Mouse (Mus musculus) 3134 (cell line): ENCODE measurements around the gene Hist1h1b.

Source experiments
- DNase-seq: peaks from one replicate; pipeline ENCODE4 v3.0.0-alpha.2; 2011; ENCODE audit warnings: low spot score; ENCODE audit not compliant: insufficient read length; ENCODE audit errors: extremely low read depth

The Hist1h1b gene

GRCm38 (mm10) chr13:21782361-21783254 is 2.2 kb upstream of the Hist1h1b start:
- peak; percentile 85 for DNase-seq

- peak; percentile 29 for DNase-seq
Observed at GRCm38 (mm10) chr13:21781639-21782038, 1.2 kb upstream of the Hist1h1b start.

GRCm38 (mm10) chr13:21781021-21781555 is 663 bp upstream of the Hist1h1b start:
- peak; percentile 28 for DNase-seq

- peak; percentile 66 for DNase-seq
Observed at GRCm38 (mm10) chr13:21778814-21779766, 1.3 kb downstream of the Hist1h1b start.

- no peak for DNase-seq
Observed at GRCm38 (mm10) chr13:21755707-21756106, 24.7 kb downstream of the Hist1h1b start.

GRCm38 (mm10) chr13:21754294-21755001 is 26.0 kb downstream of the Hist1h1b start:
- peak; percentile 72 for DNase-seq

GRCm38 (mm10) chr13:21753524-21754285 is 26.7 kb downstream of the Hist1h1b start, which contains the start of the genes Hist1h2ak and Hist1h2bn:
Gene Hist1h2ak (minus strand): TSS chr13:21753827.
Gene Hist1h2bn (plus strand): TSS chr13:21754123.
- peak; percentile 95 for DNase-seq

GRCm38 (mm10) chr13:21753051-21753523 is 27.3 kb downstream of the Hist1h1b start:
- no peak for DNase-seq

GRCm38 (mm10) chr13:21752356-21752755 is 28.1 kb downstream of the Hist1h1b start:
- DNase-seq: peak; percentile 51

- peak; percentile 46 for DNase-seq
Observed at GRCm38 (mm10) chr13:21751827-21752226, 28.6 kb downstream of the Hist1h1b start.

GRCm38 (mm10) chr13:21751417-21751816 is 29.0 kb downstream of the Hist1h1b start:
- peak; percentile 37 for DNase-seq

- peak; percentile 94 for DNase-seq
Observed at GRCm38 (mm10) chr13:21750159-21751017, 30.0 kb downstream of the Hist1h1b start, which contains the start of gene Hist1h4k. Gene Hist1h4k (minus strand): TSS chr13:21750505.

- no peak for DNase-seq
Observed at GRCm38 (mm10) chr13:21749387-21750158, 30.9 kb downstream of the Hist1h1b start.

GRCm38 (mm10) chr13:21745006-21745405 is 35.4 kb downstream of the Hist1h1b start:
- no peak for DNase-seq

- DNase-seq: peak; percentile 97
Observed at GRCm38 (mm10) chr13:21734906-21735767, 45.3 kb downstream of the Hist1h1b start, which contains the start of gene Hist1h4j. Gene Hist1h4j (plus strand): TSS chr13:21735064.
